Mouse (Mus musculus): ENCODE measurements around the gene Btbd19.

DNA sequence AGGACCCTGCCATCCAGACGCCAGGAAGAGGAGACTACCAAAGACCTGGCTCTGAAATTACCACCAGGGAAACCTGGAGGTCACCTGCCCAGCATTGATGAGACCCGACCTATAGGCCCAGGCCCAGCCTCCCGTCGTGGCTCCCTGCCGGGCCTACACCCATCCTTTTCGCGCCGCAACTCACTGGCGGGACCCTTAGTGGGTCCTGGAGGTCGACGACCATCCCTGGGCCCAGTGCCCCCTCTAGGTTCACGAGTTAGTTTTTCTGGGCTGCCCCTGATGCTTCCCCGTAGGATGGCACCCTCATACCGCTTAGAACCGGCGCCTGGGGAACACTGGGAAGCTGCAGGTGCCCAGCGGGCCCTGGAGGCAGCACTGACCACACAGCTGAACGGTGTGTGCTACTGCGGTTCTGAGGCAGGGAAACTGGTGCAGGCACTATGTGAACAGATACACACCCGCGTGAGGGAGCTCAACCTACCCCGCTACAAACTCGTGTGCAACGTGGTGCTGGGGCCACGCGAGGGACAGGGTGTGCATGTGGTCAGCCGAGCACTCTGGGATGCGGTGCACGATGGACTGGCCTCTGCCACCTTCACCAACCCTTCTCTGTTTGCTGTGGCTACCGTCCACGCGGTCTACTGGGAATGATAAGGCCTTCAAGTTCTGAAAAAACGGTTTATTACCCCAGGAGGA, 2.6 kb upstream of the Btbd19 start:
- TF ChIP-seq POLR2A (IDR thresholded peaks at IDR 0.05; ENCODE audit: extremely low read depth, insufficient read depth, low read length) (0 out of 2 replicates have a peak, but pooled peaks have one; percentile 1), CTCF (IDR thresholded peaks at IDR 0.05; ENCODE audit: low read depth, low read length) (no peak)
